Mouse (Mus musculus) stomach, embryonic 16.5 days (tissue): ENCODE measurements at regions not wholly inside any gene's neighbourhood (a gene's known extent, or its start where the extent isn't known, plus 50 kb on each side); places are given as distances from the start of the nearest gene placed in this dataset.

Source experiments
- ATAC-seq: fragments of 200-750 bp; cut with Nextera tagmentation; 2 replicates; pipeline ENCODE4 v1.8.0; 2017; ENCODE audit warnings: moderate number of reproducible peaks, moderate TSS enrichment; ENCODE audit not compliant: insufficient read depth, low FRiP score
- H3K27ac ChIP-seq: fragments of 300-500 bp; sonication (generic); 2 replicates; pipeline ENCODE4 v1.5.1; 2014; ENCODE audit warnings: low read length
- H3K27me3 ChIP-seq: fragments of 300-500 bp; sonication (generic); 2 replicates; pipeline ENCODE4 v1.6.1; 2014; ENCODE audit warnings: low read length, control low read depth, mixed read lengths; ENCODE audit not compliant: control insufficient read depth, insufficient read depth
- H3K36me3 ChIP-seq: fragments of 300-500 bp; sonication (generic); 2 replicates; pipeline ENCODE4 v1.6.1; 2014; ENCODE audit warnings: low read length; ENCODE audit not compliant: control insufficient read depth, insufficient read depth
- H3K4me1 ChIP-seq: fragments of 300-500 bp; sonication (generic); 2 replicates; pipeline ENCODE4 v1.6.1; 2014; ENCODE audit warnings: low read length, control low read depth, mixed read lengths; ENCODE audit not compliant: control insufficient read depth, insufficient read depth
- H3K4me2 ChIP-seq: fragments of 300-500 bp; sonication (generic); 2 replicates; pipeline ENCODE4 v1.6.1; 2014; ENCODE audit warnings: low read depth, low read length, mixed read lengths
- H3K4me3 ChIP-seq: fragments of 300-500 bp; sonication (generic); replicated peaks from 2 replicates; pipeline ENCODE4 v1.5.1; 2014; ENCODE audit warnings: mild to moderate bottlenecking, low read length
- H3K9ac ChIP-seq: fragments of 300-500 bp; sonication (generic); 2 replicates; pipeline ENCODE4 v1.6.1; 2014; ENCODE audit warnings: low read length
- H3K9me3 ChIP-seq: fragments of 300-500 bp; sonication (generic); replicated peaks from 2 replicates; pipeline ENCODE4 v1.6.1; 2016; ENCODE audit warnings: low read length, control low read depth; ENCODE audit not compliant: control insufficient read depth
- WGBS: fragments of 180-500 bp; shearing (Covaris S2); extraction: QIAGEN DNeasy Blood & Tissue Kit; methylation state at CpG from one replicate; pipeline ENCODE4 v1.1.7; 2014; 5-methylcytosine and 5-hydroxymethylcytosine counted together

- Histone ChIP-seq H3K27ac (no peak overlapping the region), H3K36me3 (no peaks in the 10 kb centered on the region), H3K9me3 (no peaks in the 10 kb centered on the region), H3K27me3 (no peaks in the 10 kb centered on the region), H3K4me2 (no peak overlapping the region), H3K4me3 (no peak overlapping the region), H3K9ac (no peak overlapping the region), H3K4me1 (peaks cover 4% of the 10 kb centered on the region; the same call in 1 of the 2 replicates)
- no peak for ATAC-seq
- WGBS, result 53% methylated on average over 1 of the region's 1 CpGs
Observed at GRCm38 (mm10) chr10:45801463-45801862, 223.8 kb downstream of the Hace1 start.

GRCm38 (mm10) chr10:45806984-45807827 is 229.6 kb downstream of the Hace1 start:
- H3K4me2 ChIP-seq, result no peak overlapping the region
- no peak for ATAC-seq
- no peaks in the 10 kb centered on the region for H3K9me3 ChIP-seq
- no peak overlapping the region for H3K27ac ChIP-seq
- no peaks in the 10 kb centered on the region for H3K36me3 ChIP-seq
- peaks cover 4% of the 10 kb centered on the region; the same call in 1 of the 2 replicates for H3K4me1 ChIP-seq
- H3K9ac ChIP-seq, result no peak overlapping the region
- WGBS, result 49% methylated on average over 18 of the region's 18 CpGs
- H3K27me3 ChIP-seq, result no peaks in the 10 kb centered on the region
- H3K4me3 ChIP-seq, result no peak overlapping the region

GRCm38 (mm10) chr10:45811882-45812281 is 234.3 kb downstream of the Hace1 start:
- no peaks in the 10 kb centered on the region for H3K4me1 ChIP-seq
- no peaks in the 10 kb centered on the region for H3K36me3 ChIP-seq
- no peak overlapping the region for H3K9ac ChIP-seq
- ATAC-seq, result no peak
- no peak overlapping the region for H3K4me2 ChIP-seq
- H3K9me3 ChIP-seq, result no peaks in the 10 kb centered on the region
- WGBS, result 52% methylated on average over 6 of the region's 6 CpGs
- no peak overlapping the region for H3K27ac ChIP-seq
- no peaks in the 10 kb centered on the region for H3K27me3 ChIP-seq
- no peak overlapping the region for H3K4me3 ChIP-seq

- ATAC-seq, result no peak
- Histone ChIP-seq H3K9me3 (no peaks in the 10 kb centered on the region), H3K4me2 (no peak overlapping the region), H3K36me3 (no peaks in the 10 kb centered on the region), H3K27ac (no peak overlapping the region), H3K4me3 (no peak overlapping the region), H3K9ac (no peak overlapping the region), H3K27me3 (no peaks in the 10 kb centered on the region), H3K4me1 (no peaks in the 10 kb centered on the region)
- WGBS, result 75% methylated on average over 2 of the region's 2 CpGs
Observed at GRCm38 (mm10) chr10:45813804-45814203, 236.2 kb downstream of the Hace1 start.

- H3K27ac ChIP-seq, result no peak overlapping the region
- H3K9ac ChIP-seq, result no peak overlapping the region
- H3K27me3 ChIP-seq, result no peaks in the 10 kb centered on the region
- ATAC-seq, result no peak
- no peaks in the 10 kb centered on the region for H3K9me3 ChIP-seq
- H3K4me3 ChIP-seq, result no peak overlapping the region
- no peaks in the 10 kb centered on the region for H3K36me3 ChIP-seq
- 87% methylated on average over 4 of the region's 4 CpGs for WGBS
- H3K4me1 ChIP-seq, result no peaks in the 10 kb centered on the region
- H3K4me2 ChIP-seq, result no peak overlapping the region
Observed at GRCm38 (mm10) chr10:45816679-45817078, 239.1 kb downstream of the Hace1 start.

GRCm38 (mm10) chr10:45820986-45821655 is 243.5 kb downstream of the Hace1 start:
- WGBS, result 35% methylated on average over 8 of the region's 8 CpGs
- H3K4me1 ChIP-seq, result no peaks in the 10 kb centered on the region
- H3K9ac ChIP-seq, result no peak overlapping the region
- H3K36me3 ChIP-seq, result no peaks in the 10 kb centered on the region
- no peak overlapping the region for H3K4me2 ChIP-seq
- H3K27ac ChIP-seq, result no peak overlapping the region
- no peak for ATAC-seq
- H3K9me3 ChIP-seq, result no peaks in the 10 kb centered on the region
- H3K4me3 ChIP-seq, result no peak overlapping the region
- H3K27me3 ChIP-seq, result no peaks in the 10 kb centered on the region

GRCm38 (mm10) chr10:45822251-45822650 is 244.6 kb downstream of the Hace1 start:
- Histone ChIP-seq H3K9me3 (no peaks in the 10 kb centered on the region), H3K4me2 (no peak overlapping the region), H3K4me3 (no peak overlapping the region), H3K27ac (no peak overlapping the region), H3K27me3 (no peaks in the 10 kb centered on the region), H3K36me3 (no peaks in the 10 kb centered on the region), H3K9ac (no peak overlapping the region), H3K4me1 (no peaks in the 10 kb centered on the region)
- ATAC-seq, result no peak
- WGBS, result 72% methylated on average over 1 of the region's 1 CpGs

- Histone ChIP-seq H3K4me3 (no peak overlapping the region), H3K27ac (no peak overlapping the region), H3K9me3 (no peaks in the 10 kb centered on the region), H3K4me1 (no peaks in the 10 kb centered on the region), H3K9ac (no peak overlapping the region), H3K4me2 (no peak overlapping the region), H3K27me3 (no peaks in the 10 kb centered on the region), H3K36me3 (no peaks in the 10 kb centered on the region)
- 67% methylated on average over 2 of the region's 2 CpGs for WGBS
- no peak for ATAC-seq
Observed at GRCm38 (mm10) chr10:45823612-45824011, 246.0 kb downstream of the Hace1 start.

GRCm38 (mm10) chr10:45848654-45849053 is 271.0 kb downstream of the Hace1 start:
- Histone ChIP-seq H3K36me3 (no peaks in the 10 kb centered on the region), H3K4me1 (no peaks in the 10 kb centered on the region), H3K27ac (no peak overlapping the region), H3K27me3 (no peaks in the 10 kb centered on the region), H3K4me2 (no peak overlapping the region), H3K9me3 (no peaks in the 10 kb centered on the region), H3K9ac (no peak overlapping the region), H3K4me3 (no peak overlapping the region)
- WGBS, result 73% methylated on average over 2 of the region's 2 CpGs
- no peak for ATAC-seq
